Mouse (Mus musculus) neutrophil, adult 5-6 weeks (primary cell): ENCODE measurements around the gene Rab7. TPM values are rescaled to one million over a fixed set of nuclear protein-coding genes. Genes with fewer than 3 reads are reported as not detected.

ENCODE experiments used
- total RNA-seq: library from RNA; stranded (forward); fragments of 200-1000 nt; gene quantifications from 2 replicates; pipeline ENCODE4 v1.2.3, GENCODE M21; 2017

Gene Rab7
- total RNA-seq, 1 experiment from 2014 or later: 159 TPM

Other genes with a start within 250 kb of the Rab7 start
- 29.3 and 47.0 TPM in 2 replicates for gene Rab43, start 233.1 kb downstream of the Rab7 start, total RNA-seq
- 17.8 and 23.3 TPM in 2 replicates for gene Gm45140, start 209.5 kb downstream of the Rab7 start, total RNA-seq
- 26.0 and 48.2 TPM in 2 replicates for gene Isy1, start 206.5 kb downstream of the Rab7 start, total RNA-seq
- gene Cnbp, start 194.2 kb downstream of the Rab7 start, total RNA-seq: 523 and 558 TPM in 2 replicates
- gene Copg1, start 157.5 kb downstream of the Rab7 start, total RNA-seq: 67.4 and 77.5 TPM in 2 replicates
- 41.1 and 63.9 TPM in 2 replicates for gene Hmces, start 131.3 kb downstream of the Rab7 start, total RNA-seq
- not detected in 2 replicates for gene H1fx, start 63.6 kb downstream of the Rab7 start, total RNA-seq
- gene Rpn1, start 39.2 kb upstream of the Rab7 start, total RNA-seq: 56.1 and 60.4 TPM in 2 replicates
- gene Gata2, start 148.6 kb upstream of the Rab7 start, total RNA-seq: 1.8 and 4.9 TPM in 2 replicates
- gene Dnajb8, start 177.0 kb upstream of the Rab7 start, total RNA-seq: not detected in 2 replicates